Mouse (Mus musculus) hindbrain, embryonic 16.5 days (tissue): ENCODE data around the gene 4930455H04Rik. TPM values are rescaled to one million over a fixed set of nuclear protein-coding genes. Genes with fewer than 3 reads are reported as not detected.

Experiments
- ATAC-seq: fragments of 200-750 bp; cut with Nextera tagmentation; 2 replicates; pipeline ENCODE4 v1.8.0; 2017; ENCODE audit warnings: moderate TSS enrichment, moderate library complexity
- H3K27ac ChIP-seq: fragments of 300-500 bp; sonication (generic); 2 replicates; pipeline ENCODE4 v1.5.1; 2014; ENCODE audit warnings: low read depth, mild to moderate bottlenecking, control low read depth, low read length, moderate library complexity
- H3K27me3 ChIP-seq: fragments of 300-500 bp; sonication (generic); replicated peaks from 2 replicates; pipeline ENCODE4 v1.6.1; 2014; ENCODE audit warnings: low read length; ENCODE audit not compliant: control insufficient read depth, insufficient read depth
- H3K36me3 ChIP-seq: fragments of 300-500 bp; sonication (generic); 2 replicates; pipeline ENCODE4 v1.6.1; 2014; ENCODE audit warnings: mild to moderate bottlenecking, low read length, moderate library complexity, mixed read lengths; ENCODE audit not compliant: control insufficient read depth, insufficient read depth
- H3K4me1 ChIP-seq: fragments of 300-500 bp; sonication (generic); 2 replicates; pipeline ENCODE4 v1.6.1; 2014; ENCODE audit warnings: low read depth, low read length; ENCODE audit not compliant: control insufficient read depth, insufficient read depth
- H3K4me2 ChIP-seq: fragments of 300-500 bp; sonication (generic); 2 replicates; pipeline ENCODE4 v1.6.1; 2014; ENCODE audit warnings: mild to moderate bottlenecking, low read length, control low read depth, moderate library complexity
- H3K4me3 ChIP-seq: fragments of 300-500 bp; sonication (generic); 2 replicates; pipeline ENCODE4 v1.5.1; 2014; ENCODE audit warnings: mild to moderate bottlenecking, low read length, control low read depth, moderate library complexity
- H3K9ac ChIP-seq: fragments of 300-500 bp; sonication (generic); 2 replicates; pipeline ENCODE4 v1.6.1; 2014; ENCODE audit warnings: low read depth, mild to moderate bottlenecking, control low read depth, low read length, moderate library complexity
- H3K9me3 ChIP-seq: fragments of 300-500 bp; sonication (generic); 2 replicates; pipeline ENCODE4 v1.6.1; 2014; ENCODE audit warnings: mild to moderate bottlenecking, low read length, moderate library complexity; ENCODE audit not compliant: control insufficient read depth
- WGBS: fragments of 180-500 bp; shearing (Covaris S2); extraction: QIAGEN DNeasy Blood & Tissue Kit; methylation state at CpG from one replicate; pipeline ENCODE4 v1.1.7; 2014; 5-methylcytosine and 5-hydroxymethylcytosine counted together
- polyA plus RNA-seq: library from polyadenylated mRNA; unstranded; fragments of >200 nt; fragmentation: Nextera tagmentation; extraction: Ambion mirVana; gene quantifications from 2 replicates; pipeline ENCODE4 v1.2.1, GENCODE M21; 2015

The 4930455H04Rik gene
- polyA plus RNA-seq, 1 experiment from 2014 or later: not detected

DNA sequence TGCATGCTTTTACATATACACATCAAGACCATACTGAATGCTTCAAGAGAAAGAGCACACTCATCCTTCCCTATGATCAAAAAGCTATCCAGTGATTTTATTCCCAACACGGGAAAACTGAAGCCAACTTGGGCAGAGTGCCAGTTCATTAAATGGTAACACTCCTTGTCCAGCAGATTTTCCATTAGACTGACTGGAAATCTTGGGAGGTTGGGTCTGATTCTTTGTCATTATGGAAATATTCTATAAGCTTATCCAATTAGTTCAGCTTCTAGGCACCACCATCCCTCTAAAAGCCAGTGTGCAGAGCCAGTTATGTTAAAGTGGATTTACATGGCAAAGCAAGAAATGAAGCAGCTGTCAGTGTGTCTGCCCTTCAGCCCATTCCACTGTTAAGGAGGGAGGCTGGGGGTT lies 17.0 kb downstream of the 4930455H04Rik start:
- Histone ChIP-seq H3K4me3 (no peak overlapping the region), H3K9me3 (no peaks in the 10 kb centered on the region), H3K4me2 (no peak overlapping the region), H3K4me1 (no peaks in the 10 kb centered on the region; the same call in 1 of the 2 replicates), H3K9ac (no peak overlapping the region), H3K27ac (no peak overlapping the region), H3K36me3 (no peaks in the 10 kb centered on the region), H3K27me3 (no peaks in the 10 kb centered on the region)
- 14% methylated on average over 1 of the region's 1 CpGs for WGBS
- peak; percentile 89 for ATAC-seq

- H3K4me2 ChIP-seq: no peak overlapping the region
- no peak for ATAC-seq
These were observed 17.7 kb downstream of the 4930455H04Rik start for GRCm38 (mm10) chr3:116985741-116986140.

DNA sequence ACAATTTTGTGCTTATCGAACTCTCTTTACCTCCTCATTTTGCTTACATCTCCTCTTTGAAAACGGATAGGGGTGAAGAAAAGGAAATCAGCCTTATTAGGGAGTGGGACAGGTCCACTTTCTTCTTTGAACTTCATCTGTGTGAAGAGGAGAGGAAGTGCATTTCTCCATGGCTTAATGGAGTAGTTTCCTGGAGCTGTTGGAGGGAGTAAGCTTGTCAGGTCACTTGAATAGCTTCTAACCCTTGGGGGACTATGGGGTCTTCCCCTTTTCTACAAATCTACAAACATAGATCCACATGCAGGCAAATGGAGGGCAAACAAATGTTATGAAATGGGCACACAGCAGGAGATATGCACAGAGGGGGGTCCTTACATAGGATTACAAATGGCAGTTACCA lies 18.4 kb downstream of the 4930455H04Rik start:
- no peaks in the 10 kb centered on the region for H3K36me3 ChIP-seq
- no peaks in the 10 kb centered on the region for H3K9me3 ChIP-seq
- 74% methylated on average over 2 of the region's 2 CpGs for WGBS
- H3K4me2 ChIP-seq: no peak overlapping the region
- no peak overlapping the region for H3K27ac ChIP-seq
- no peak overlapping the region for H3K9ac ChIP-seq
- H3K4me3 ChIP-seq: no peak overlapping the region
- H3K4me1 ChIP-seq: no peaks in the 10 kb centered on the region; the same call in 1 of the 2 replicates
- ATAC-seq: no peak
- no peaks in the 10 kb centered on the region for H3K27me3 ChIP-seq

More at GRCm38 (mm10) chr3:116985741-116986140, 17.7 kb downstream of the 4930455H04Rik start:
- Histone ChIP-seq H3K9ac (no peak overlapping the region), H3K4me1 (no peaks in the 10 kb centered on the region; the same call in 1 of the 2 replicates), H3K4me3 (no peak overlapping the region), H3K9me3 (no peaks in the 10 kb centered on the region), H3K27ac (no peak overlapping the region), H3K27me3 (no peaks in the 10 kb centered on the region), H3K36me3 (no peaks in the 10 kb centered on the region)
- WGBS: 59% methylated on average over 1 of the region's 1 CpGs

DNA sequence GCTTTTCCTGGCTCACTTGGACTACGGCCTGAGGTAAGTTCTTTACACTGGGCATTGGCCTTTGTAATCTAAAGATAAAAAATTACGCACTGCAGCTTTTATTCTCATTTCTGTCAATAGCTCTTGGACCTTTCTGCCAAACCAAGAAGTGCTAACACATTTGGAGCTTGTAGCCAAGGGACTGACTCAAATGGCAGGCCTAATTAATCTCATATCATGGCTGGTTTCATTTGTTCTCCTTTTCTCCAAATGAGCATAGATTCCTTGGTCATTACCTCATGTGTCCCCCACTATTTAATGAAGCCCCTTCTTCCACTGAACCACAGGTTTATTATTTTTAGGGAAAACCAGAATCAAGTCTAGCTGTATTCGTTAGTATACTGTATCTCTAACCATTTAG lies 20.2 kb downstream of the 4930455H04Rik start:
- no peak overlapping the region for H3K4me2 ChIP-seq
- 90% methylated on average over 3 of the region's 3 CpGs for WGBS
- no peak for ATAC-seq

GRCm38 (mm10) chr3:116991180-116991579 lies 23.1 kb downstream of the 4930455H04Rik start:
- Histone ChIP-seq H3K4me1 (no peaks in the 10 kb centered on the region), H3K4me3 (no peak overlapping the region), H3K27ac (no peak overlapping the region), H3K9ac (no peak overlapping the region), H3K36me3 (no peaks in the 10 kb centered on the region), H3K27me3 (no peaks in the 10 kb centered on the region), H3K9me3 (no peaks in the 10 kb centered on the region), H3K4me2 (no peak overlapping the region)
- 82% methylated on average over 2 of the region's 2 CpGs for WGBS
- ATAC-seq: no peak

More for the DNA sequence above, 20.2 kb downstream of the 4930455H04Rik start:
- Histone ChIP-seq H3K4me1 (no peaks in the 10 kb centered on the region; the same call in 1 of the 2 replicates), H3K9ac (no peak overlapping the region), H3K9me3 (no peaks in the 10 kb centered on the region), H3K27ac (no peak overlapping the region), H3K27me3 (no peaks in the 10 kb centered on the region), H3K4me3 (no peak overlapping the region), H3K36me3 (no peaks in the 10 kb centered on the region)

DNA sequence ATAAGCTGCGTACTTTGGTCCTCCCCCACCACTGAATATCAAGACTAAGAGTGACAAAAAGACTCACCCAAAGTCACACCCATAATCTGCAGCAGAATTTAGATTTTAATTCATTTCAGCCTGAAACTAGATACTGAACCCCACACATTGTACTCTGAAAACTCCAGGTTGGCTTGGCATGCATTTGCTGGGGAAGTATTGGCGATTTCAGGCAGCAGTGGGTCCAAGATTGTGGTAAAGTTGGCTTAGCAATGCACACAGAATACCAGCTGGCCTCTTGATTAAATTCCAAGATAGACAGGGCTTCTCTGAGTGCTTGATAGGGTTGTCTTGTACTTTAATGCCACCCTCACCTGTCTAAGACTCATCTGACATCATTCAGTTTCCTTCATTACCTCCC lies 24.9 kb downstream of the 4930455H04Rik start:
- no peaks in the 10 kb centered on the region for H3K27me3 ChIP-seq
- 79% methylated on average over 2 of the region's 2 CpGs for WGBS
- ATAC-seq: no peak
- no peak overlapping the region for H3K4me3 ChIP-seq
- no peak overlapping the region for H3K4me2 ChIP-seq
- H3K27ac ChIP-seq: no peak overlapping the region
- no peaks in the 10 kb centered on the region for H3K36me3 ChIP-seq
- no peaks in the 10 kb centered on the region for H3K9me3 ChIP-seq
- no peaks in the 10 kb centered on the region for H3K4me1 ChIP-seq
- H3K9ac ChIP-seq: no peak overlapping the region

DNA sequence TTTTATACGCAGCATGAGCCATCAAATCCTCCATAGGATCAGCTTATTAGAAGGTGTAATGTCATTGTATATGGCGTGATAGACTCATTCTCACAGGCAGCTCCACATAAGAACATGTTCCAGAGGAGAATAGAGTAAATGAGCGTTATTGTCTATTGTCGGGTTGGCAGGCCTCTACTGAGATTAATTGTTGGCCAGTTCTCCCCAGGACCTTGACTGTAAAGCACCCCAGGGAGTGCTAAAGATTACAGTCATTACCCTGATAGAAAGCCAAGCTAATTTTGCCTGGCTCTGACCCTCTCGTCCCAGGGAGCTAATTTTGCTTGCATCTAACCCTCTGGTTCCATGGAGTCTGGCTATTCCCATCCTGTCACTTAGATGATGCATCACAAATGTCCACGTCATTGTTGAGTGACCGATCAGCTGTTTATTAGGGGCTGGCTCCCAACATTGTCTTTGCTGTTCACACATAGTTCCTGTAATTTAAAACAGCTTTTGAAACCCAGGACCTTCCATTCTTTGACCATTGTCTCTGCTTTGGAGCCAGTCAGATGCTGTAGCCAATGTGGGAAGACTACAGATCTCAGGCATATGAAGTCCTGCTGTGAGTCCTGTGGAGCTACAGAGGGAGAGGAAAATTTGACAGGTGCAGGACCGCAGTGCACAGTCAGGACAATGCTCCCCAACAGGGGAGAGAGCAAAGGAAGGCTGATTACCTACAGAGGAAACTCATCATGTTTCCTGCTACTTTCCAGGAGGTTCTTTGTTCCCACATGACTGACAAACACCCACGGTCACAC lies 33.8 kb downstream of the 4930455H04Rik start:
- Histone ChIP-seq H3K4me2 (no peak overlapping the region), H3K4me1 (peaks cover 2% of the 10 kb centered on the region; the same call in 1 of the 2 replicates), H3K36me3 (no peaks in the 10 kb centered on the region), H3K4me3 (no peak overlapping the region), H3K9me3 (no peaks in the 10 kb centered on the region), H3K27ac (no peak overlapping the region), H3K27me3 (no peaks in the 10 kb centered on the region), H3K9ac (no peak overlapping the region)
- peak; percentile 65 for ATAC-seq
- 19% methylated on average over 9 of the region's 9 CpGs for WGBS

- Histone ChIP-seq H3K4me3 (no peak overlapping the region), H3K9ac (no peak overlapping the region), H3K36me3 (no peaks in the 10 kb centered on the region), H3K9me3 (no peaks in the 10 kb centered on the region), H3K4me1 (peaks cover 5% of the 10 kb centered on the region), H3K4me2 (no peak overlapping the region), H3K27ac (no peak overlapping the region), H3K27me3 (no peaks in the 10 kb centered on the region)
- WGBS: 81% methylated on average over 6 of the region's 6 CpGs
- ATAC-seq: no peak
These were observed 35.3 kb downstream of the 4930455H04Rik start for GRCm38 (mm10) chr3:117003379-117003778.

DNA sequence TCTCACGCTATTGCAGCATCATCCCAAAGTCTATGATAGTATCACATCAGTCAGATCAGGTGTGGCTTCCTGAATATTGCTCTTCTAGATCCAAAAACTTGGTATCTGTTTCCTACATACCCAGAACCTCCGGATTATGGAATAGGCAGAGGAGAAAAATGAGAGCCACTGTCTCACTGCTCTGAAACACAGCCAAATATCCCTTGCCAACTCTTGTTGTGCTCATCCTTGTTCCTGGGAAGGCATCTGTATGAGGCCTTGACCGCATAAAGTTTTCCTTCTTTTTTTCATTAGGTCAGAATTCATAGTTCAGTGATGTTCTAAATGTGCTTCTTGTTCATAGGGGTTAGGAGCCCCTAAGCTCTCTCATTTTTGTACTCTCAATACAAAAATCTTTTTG lies 38.6 kb downstream of the 4930455H04Rik start:
- H3K4me2 ChIP-seq: no peak overlapping the region
- 87% methylated on average over 3 of the region's 3 CpGs for WGBS
- H3K9me3 ChIP-seq: no peaks in the 10 kb centered on the region
- no peak overlapping the region for H3K27ac ChIP-seq
- no peaks in the 10 kb centered on the region for H3K36me3 ChIP-seq
- no peak overlapping the region for H3K4me3 ChIP-seq
- H3K27me3 ChIP-seq: no peaks in the 10 kb centered on the region
- peaks cover 4% of the 10 kb centered on the region for H3K4me1 ChIP-seq
- no peak for ATAC-seq
- H3K9ac ChIP-seq: no peak overlapping the region
